Mouse (Mus musculus): ENCODE measurements at regions not wholly inside any gene's neighbourhood (a gene's known extent, or its start where the extent isn't known, plus 50 kb on each side); places are given as distances from the start of the nearest gene placed in this dataset.

DNA sequence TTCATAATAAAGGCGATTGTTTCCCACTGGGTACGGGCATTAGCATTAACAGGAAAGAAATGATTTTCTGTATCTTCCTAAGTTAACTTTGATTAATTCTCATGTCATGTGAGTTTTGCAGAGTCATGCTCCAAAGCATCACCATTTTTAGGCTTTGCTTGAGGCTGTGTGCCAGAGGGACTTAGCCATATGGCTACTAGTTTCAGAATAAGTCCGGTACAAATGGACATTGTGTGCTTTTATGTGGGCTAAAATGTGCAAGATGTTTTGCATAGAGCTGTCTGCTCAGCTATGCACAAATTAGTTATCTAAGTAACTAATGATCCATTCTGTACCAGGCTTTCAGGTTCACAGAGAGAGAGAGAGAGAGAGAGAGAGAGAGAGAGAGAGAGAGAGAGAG is 406.2 kb upstream of the Tmem132c start:
- no peak overlapping the region for H3K4me2 ChIP-seq (ENCODE audit: insufficient read depth, low read depth, poor library complexity, severe bottlenecking)
- in situ Hi-C loops (cut with MboI; ENCODE audit: low pct_ligation_motif_present, low pct_unique_long_range_greater_than_20kb, low sequenced_read_pairs) (no loop called here), dilution Hi-C loops (cut with MboI; ENCODE audit: extremely low pct_ligation_motif_present, extremely low pct_unique_long_range_greater_than_20kb, low sequenced_read_pairs) (no loop called here)
- no peak for DNase-seq (ENCODE audit: extremely low read depth)
- TF ChIP-seq ELF1 (IDR thresholded peaks at IDR 0.05; ENCODE audit: low read depth, low read length), result no peak
- TF ChIP-seq JUN (IDR thresholded peaks at IDR 0.05; ENCODE audit: insufficient read depth, low read depth, low read length), result no peak
- no peak for TF ChIP-seq GABPA (IDR thresholded peaks at IDR 0.05; ENCODE audit: insufficient replicate concordance, low read depth, low read length)
- no peak for TF ChIP-seq SMC3 (IDR thresholded peaks at IDR 0.05; ENCODE audit: low read depth, low read length)
- no peak for TF ChIP-seq USF1 (IDR thresholded peaks at IDR 0.05; ENCODE audit: low read depth, low read length)
- H3K4me1 ChIP-seq (ENCODE audit: control insufficient read depth in 1 of 2, insufficient read depth in 2 of 2), result no peaks in the 10 kb centered on the region
- H3K79me2 ChIP-seq (replicated peaks; ENCODE audit: control insufficient read depth, extremely low read depth, insufficient read depth, poor library complexity, severe bottlenecking), result no peaks in the 10 kb centered on the region
- H3K4me3 ChIP-seq (replicated peaks in 1 of 3; ENCODE audit: low read depth in 2 of 3, low read length in 2 of 3, poor library complexity in 1 of 3), result no peak overlapping the region
- H3K27me3 ChIP-seq (replicated peaks), result no peaks in the 10 kb centered on the region
- no peak overlapping the region for H3K9ac ChIP-seq (ENCODE audit: insufficient read depth, low read depth)
- H3K36me3 ChIP-seq (replicated peaks in 1 of 2; ENCODE audit: control insufficient read depth in 1 of 2, insufficient read depth in 1 of 2, low read length in 1 of 2), result no peaks in the 10 kb centered on the region
- H3K9me3 ChIP-seq (replicated peaks; ENCODE audit: low read length), result peaks cover 75% of the 10 kb centered on the region
- no peak overlapping the region for H3K27ac ChIP-seq (ENCODE audit: insufficient read depth, low read depth)

DNA sequence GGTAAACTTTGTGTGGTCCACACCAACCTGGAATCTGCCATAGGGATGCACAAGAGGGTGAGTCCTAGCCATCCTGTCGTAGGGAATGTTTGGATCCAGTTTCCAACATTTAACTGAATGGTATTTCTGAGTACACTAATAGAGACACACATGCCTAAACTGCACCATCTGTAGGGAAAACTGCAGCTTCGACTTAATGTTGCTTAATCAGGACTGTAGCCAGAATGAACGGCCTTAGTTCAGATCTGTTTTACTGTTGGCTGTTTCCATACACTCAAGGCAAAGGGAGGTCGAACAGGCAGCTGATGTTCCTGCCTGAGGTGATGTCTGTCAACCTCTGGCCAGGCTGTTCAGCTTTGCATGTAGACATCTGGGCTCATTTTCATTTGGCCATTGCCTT is 399.0 kb upstream of the Tmem132c start:
- no peak overlapping the region for H3K9ac ChIP-seq (ENCODE audit: insufficient read depth, low read depth)
- H3K79me2 ChIP-seq (replicated peaks; ENCODE audit: control insufficient read depth, extremely low read depth, insufficient read depth, poor library complexity, severe bottlenecking), result no peaks in the 10 kb centered on the region
- H3K4me1 ChIP-seq (ENCODE audit: control insufficient read depth in 1 of 2, insufficient read depth in 2 of 2), result no peaks in the 10 kb centered on the region
- DNase-seq (ENCODE audit: extremely low read depth), result no peak
- no peak overlapping the region for H3K27ac ChIP-seq (ENCODE audit: insufficient read depth, low read depth)
- H3K36me3 ChIP-seq (replicated peaks in 1 of 2; ENCODE audit: control insufficient read depth in 1 of 2, insufficient read depth in 1 of 2, low read length in 1 of 2), result no peaks in the 10 kb centered on the region
- H3K27me3 ChIP-seq (replicated peaks), result no peaks in the 10 kb centered on the region
- H3K9me3 ChIP-seq (replicated peaks; ENCODE audit: low read length), result peaks cover 88% of the 10 kb centered on the region
- dilution Hi-C loops (cut with MboI; ENCODE audit: extremely low pct_ligation_motif_present, extremely low pct_unique_long_range_greater_than_20kb, low sequenced_read_pairs) (no loop called here), in situ Hi-C loops (cut with MboI; ENCODE audit: low pct_ligation_motif_present, low pct_unique_long_range_greater_than_20kb, low sequenced_read_pairs) (no loop called here)
- H3K4me3 ChIP-seq (replicated peaks in 1 of 3; ENCODE audit: low read depth in 2 of 3, low read length in 2 of 3, poor library complexity in 1 of 3), result no peak overlapping the region
- TF ChIP-seq ZNF384 (IDR thresholded peaks at IDR 0.05; ENCODE audit: low read depth, low read length) (no peak), MEF2A (IDR thresholded peaks at IDR 0.05; ENCODE audit: borderline replicate concordance, low read depth, low read length) (no peak), POLR2A (IDR thresholded peaks at IDR 0.05; ENCODE audit: low read depth, low read length) (no peak), MAX (IDR thresholded peaks at IDR 0.05; ENCODE audit: low read length) (no peak), E2F4 (IDR thresholded peaks at IDR 0.05; ENCODE audit: insufficient replicate concordance, low read depth, low read length) (no peak), ELF1 (IDR thresholded peaks at IDR 0.05; ENCODE audit: low read depth, low read length) (no peak), POLR2AphosphoS2 (IDR thresholded peaks at IDR 0.05; ENCODE audit: low read depth, low read length) (no peak), ETS1 (conservative IDR thresholded peaks at IDR 0.05; ENCODE audit: low read depth, low read length) (no peak), CHD1 (IDR thresholded peaks at IDR 0.05; ENCODE audit: low read depth, low read length) (no peak), TBP (conservative IDR thresholded peaks at IDR 0.05; ENCODE audit: low read depth, low read length) (no peak), BHLHE40 (IDR thresholded peaks at IDR 0.05; ENCODE audit: low read depth, low read length) (no peak), IRF4 (IDR thresholded peaks at IDR 0.05; ENCODE audit: low read depth, low read length) (no peak), HCFC1 (IDR thresholded peaks at IDR 0.05; ENCODE audit: low read depth, low read length) (no peak), SMC3 (IDR thresholded peaks at IDR 0.05; ENCODE audit: low read depth, low read length) (no peak), RCOR1 (conservative IDR thresholded peaks at IDR 0.05; ENCODE audit: low read depth, low read length) (no peak), ZC3H11A (IDR thresholded peaks at IDR 0.05; ENCODE audit: low read depth, low read length) (no peak)
- H3K4me2 ChIP-seq (ENCODE audit: insufficient read depth, low read depth, poor library complexity, severe bottlenecking), result no peak overlapping the region

All from CH12.LX (cell line).